10 mouse cellular contexts compared by ENCODE assay signal in genomic region chr2:157471737-157472136, GRCm38 (mm10). TPM values are rescaled to one million over a fixed set of nuclear protein-coding genes. Genes with fewer than 3 reads are reported as not detected.
A peak's percentile ranks its signal among the peaks of the same experiment; 100 is the strongest.
DNase-seq lines count a peak whose midpoint lies in the region; ATAC-seq lines count a peak whose summit lies in the region.
"Had no signal": no experiment of that assay in that cellular context is flagged by ENCODE, and none has a peak within 500 bp of the region (broad histone marks: within the 10 kb centered on the region; RNA-seq: fewer than 3 reads in every experiment).

No protein-coding gene starts in this region.

- peaks cover 16% of the 10 kb centered on the region for H3K4me1 ChIP-seq in lung, embryonic 16.5 days (replicated peaks; ENCODE audit: control insufficient read depth, insufficient read depth, low read length)
- peaks cover 44% of the 10 kb centered on the region for H3K4me1 ChIP-seq in forebrain, embryonic 15.5 days
- peaks cover 69% of the 10 kb centered on the region for H3K4me1 ChIP-seq in limb, embryonic 13.5 days
- H3K4me1 ChIP-seq in stomach, embryonic 16.5 days (ENCODE audit: control insufficient read depth, insufficient read depth, low read length) = peaks cover 28% of the 10 kb centered on the region

- ATAC-seq in lung, embryonic 16.5 days (ENCODE audit: low read depth) = peak; percentile 22
- no peak for ATAC-seq in forebrain, embryonic 15.5 days (replicated peaks)
- no peak for ATAC-seq in limb, embryonic 13.5 days (ENCODE audit: low FRiP score, low read depth)
- ATAC-seq in stomach, embryonic 16.5 days (ENCODE audit: insufficient read depth, low FRiP score) = no peak

- H3K27ac ChIP-seq in lung, embryonic 16.5 days (ENCODE audit: low read length) = peak overlapping the region; percentile 57
- peak overlapping the region; percentile 95 for H3K27ac ChIP-seq in forebrain, embryonic 15.5 days (replicated peaks)
- H3K27ac ChIP-seq in limb, embryonic 13.5 days = peak overlapping the region; percentile 69
- peak overlapping the region; percentile 61 for H3K27ac ChIP-seq in stomach, embryonic 16.5 days (ENCODE audit: low read length)

- H3K27me3 ChIP-seq in lung, embryonic 16.5 days (ENCODE audit: control insufficient read depth, insufficient read depth, low read depth, low read length) = no peaks in the 10 kb centered on the region
- H3K27me3 ChIP-seq in forebrain, embryonic 15.5 days = no peaks in the 10 kb centered on the region
- no peaks in the 10 kb centered on the region for H3K27me3 ChIP-seq in limb, embryonic 13.5 days
- no peaks in the 10 kb centered on the region for H3K27me3 ChIP-seq in stomach, embryonic 16.5 days (ENCODE audit: control insufficient read depth, insufficient read depth, low read length)

- DNase-seq in lung, postnatal 10 days = no peak
- DNase-seq in cerebellum, postnatal 36 days = no peak
- no peak for DNase-seq in ovary, postnatal 36 days (ENCODE audit: low spot score)
- DNase-seq in adrenal gland, adult 8-10 months = no peak
- DNase-seq: lung, adult 2 months; thymus, postnatal 14 days had no signal

- peaks cover 19% of the 10 kb centered on the region for H3K36me3 ChIP-seq in lung, embryonic 16.5 days (ENCODE audit: control insufficient read depth, insufficient read depth, low read length)
- H3K36me3 ChIP-seq in forebrain, embryonic 15.5 days = peaks cover 36% of the 10 kb centered on the region
- H3K36me3 ChIP-seq in limb, embryonic 13.5 days = peaks cover 46% of the 10 kb centered on the region
- peaks cover 21% of the 10 kb centered on the region; the same call in 1 of the 2 replicates for H3K36me3 ChIP-seq in stomach, embryonic 16.5 days (ENCODE audit: control insufficient read depth, insufficient read depth, low read length)

- no peaks in the 10 kb centered on the region for H3K9me3 ChIP-seq in lung, embryonic 16.5 days (ENCODE audit: control insufficient read depth, low read length)
- H3K9me3 ChIP-seq in forebrain, embryonic 15.5 days = no peaks in the 10 kb centered on the region
- H3K9me3 ChIP-seq in limb, embryonic 13.5 days = no peaks in the 10 kb centered on the region
- H3K9me3 ChIP-seq in stomach, embryonic 16.5 days (replicated peaks; ENCODE audit: control insufficient read depth, low read length) = no peaks in the 10 kb centered on the region

- WGBS in lung, embryonic 16.5 days = 35% methylated on average over 6 of the region's 6 CpGs
- WGBS in forebrain, embryonic 15.5 days = 67% methylated on average over 6 of the region's 6 CpGs
- 26% methylated on average over 6 of the region's 6 CpGs for WGBS in limb, embryonic 13.5 days
- WGBS in stomach, embryonic 16.5 days = 38% methylated on average over 6 of the region's 6 CpGs

- H3K4me3 ChIP-seq in lung, embryonic 16.5 days (ENCODE audit: low read length) = no peak overlapping the region
- no peak overlapping the region for H3K4me3 ChIP-seq in forebrain, embryonic 15.5 days
- no peak overlapping the region for H3K4me3 ChIP-seq in limb, embryonic 13.5 days
- H3K4me3 ChIP-seq in stomach, embryonic 16.5 days (replicated peaks; ENCODE audit: low read length) = no peak overlapping the region

- no peak overlapping the region for H3K4me2 ChIP-seq in lung, embryonic 16.5 days (ENCODE audit: low read depth, low read length)
- H3K4me2 ChIP-seq in forebrain, embryonic 15.5 days (replicated peaks) = no peak overlapping the region
- H3K4me2 ChIP-seq in limb, embryonic 13.5 days (replicated peaks) = no peak overlapping the region
- no peak overlapping the region for H3K4me2 ChIP-seq in stomach, embryonic 16.5 days (ENCODE audit: low read depth, low read length)

- H3K9ac ChIP-seq in lung, embryonic 16.5 days (ENCODE audit: low read length) = no peak overlapping the region
- no peak overlapping the region for H3K9ac ChIP-seq in forebrain, embryonic 15.5 days (replicated peaks)
- H3K9ac ChIP-seq in limb, embryonic 13.5 days = peak overlapping the region; percentile 39; the same call in 1 of the 2 replicates
- peak overlapping the region; percentile 34; the same call in 1 of the 2 replicates for H3K9ac ChIP-seq in stomach, embryonic 16.5 days (ENCODE audit: low read length)

RNA-seq across cellular contexts. Expression of gene Src, which starts 53.5 kb away (rescaled TPM):
- polyA plus RNA-seq in lung, embryonic 16.5 days (2015; fragmentation: Nextera tagmentation; extraction: Ambion mirVana) = 20.9 and 21.1 TPM in 2 replicates
- 35.6 and 37.9 TPM in 2 replicates for polyA plus RNA-seq in forebrain, embryonic 15.5 days (2015; fragmentation: Nextera tagmentation; extraction: Ambion mirVana)
- polyA plus RNA-seq in limb, embryonic 13.5 days (2015; fragmentation: Nextera tagmentation; extraction: Ambion mirVana) = 20.8 and 22.4 TPM in 2 replicates
- polyA plus RNA-seq in stomach, embryonic 16.5 days (2015; fragmentation: Nextera tagmentation; extraction: Ambion mirVana) = 12.1 and 14.7 TPM in 2 replicates
- total RNA-seq in adrenal gland, adult 8-10 months (2022) = 10 to 100 TPM; 18.3 to 32.9 (median 24.8) TPM

Comparison
In these comparisons a context has a peak if more than half of its experiments do, and no peak if none do; other contexts are left out.
1. H3K9ac ChIP-seq: peak in limb, embryonic 13.5 days (single experiment) and stomach, embryonic 16.5 days (single experiment); none in lung, embryonic 16.5 days (single experiment) and forebrain, embryonic 15.5 days (single experiment).
2. Peak in every context shown above with its lines, with median percentiles within 50 percentile points of each other: H3K27ac ChIP-seq.